Mouse (Mus musculus): ENCODE data around the gene Gm3336. TPM values are rescaled to one million over a fixed set of nuclear protein-coding genes. Genes with fewer than 3 reads are reported as not detected.
A peak's percentile ranks its signal among the peaks of the same experiment; 100 is the strongest.

Gene Gm3336
- polyA plus RNA-seq, 1 experiment from 2014 or later = not detected

DNA sequence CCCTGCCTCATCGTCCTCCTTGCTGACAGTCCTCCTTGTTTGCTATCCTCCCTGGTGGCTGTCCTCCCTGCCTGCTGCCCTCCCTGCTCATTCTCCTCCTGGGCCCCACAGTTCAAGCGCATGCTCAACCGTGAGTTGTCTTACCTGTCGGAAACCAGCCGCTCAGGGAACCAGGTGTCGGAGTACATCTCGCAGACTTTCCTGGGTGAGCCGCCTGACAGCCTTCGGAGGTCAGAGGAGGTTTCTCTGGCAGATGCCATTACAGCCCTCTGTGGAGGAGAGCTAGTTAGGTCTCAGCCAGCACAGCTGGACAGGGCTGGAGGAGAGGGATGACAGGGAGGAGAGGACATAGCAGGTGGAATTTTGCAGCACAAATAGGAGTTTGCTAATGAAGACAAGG lies 28.3 kb downstream of the Gm3336 start:
- no peak overlapping the region for H3K27ac ChIP-seq (replicated peaks; ENCODE audit: low read depth, low read length)
- H3K9ac ChIP-seq (replicated peaks; ENCODE audit: low read length) = no peak overlapping the region
- H3K36me3 ChIP-seq (replicated peaks; ENCODE audit: control insufficient read depth, insufficient read depth, low read depth, low read length) = no peaks in the 10 kb centered on the region
- H3K4me3 ChIP-seq (ENCODE audit: low read depth, low read length) = no peak overlapping the region
- H3K9me3 ChIP-seq (replicated peaks; ENCODE audit: control insufficient read depth, low read length) = no peaks in the 10 kb centered on the region
- WGBS = 64% methylated on average over 9 of the region's 9 CpGs
- H3K27me3 ChIP-seq (ENCODE audit: control insufficient read depth, insufficient read depth, low read length) = peaks cover 41% of the 10 kb centered on the region
- no peak for DNase-seq (ENCODE audit: low spot score)
- H3K4me1 ChIP-seq (ENCODE audit: control insufficient read depth, insufficient read depth, low read length) = peaks cover 9% of the 10 kb centered on the region
- ATAC-seq (replicated peaks; ENCODE audit: insufficient number of reproducible peaks, low FRiP score, low TSS enrichment, low read depth) = no peak
- no peak overlapping the region for H3K4me2 ChIP-seq (ENCODE audit: low read depth, low read length)

DNA sequence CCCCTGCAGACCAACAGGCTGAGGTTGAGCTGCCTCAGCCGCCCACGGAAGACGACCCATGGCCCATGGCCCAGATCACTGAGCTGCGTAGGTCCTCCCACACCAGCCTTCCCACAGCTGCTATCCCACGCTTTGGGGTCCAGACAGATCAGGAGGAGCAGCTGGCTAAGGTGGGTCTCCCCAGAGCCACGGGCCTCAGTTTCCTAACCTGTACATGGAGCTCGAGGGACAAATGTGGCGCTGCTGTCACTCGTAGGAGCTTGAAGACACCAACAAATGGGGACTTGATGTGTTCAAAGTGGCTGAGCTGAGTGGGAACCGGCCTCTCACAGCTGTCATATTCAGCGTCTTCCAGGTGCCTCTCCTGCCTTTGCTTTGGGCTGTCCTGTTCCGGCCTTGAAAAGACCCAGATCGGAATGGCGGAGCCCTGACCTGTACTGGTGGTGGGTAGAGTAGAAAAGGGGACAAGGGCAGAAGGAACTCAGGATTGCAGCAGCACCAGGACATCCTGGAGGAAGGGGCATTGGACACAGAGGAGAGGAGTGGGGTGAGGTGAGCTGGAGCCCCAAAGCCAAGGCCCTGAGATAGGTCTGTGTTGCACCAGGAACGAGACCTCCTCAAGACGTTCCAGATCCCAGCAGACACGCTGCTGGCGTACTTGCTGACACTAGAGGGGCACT lies 29.0 kb downstream of the Gm3336 start:
- Histone ChIP-seq H3K4me2 (ENCODE audit: low read depth, low read length) (no peak overlapping the region), H3K4me1 (ENCODE audit: control insufficient read depth, insufficient read depth, low read length) (peaks cover 9% of the 10 kb centered on the region), H3K27ac (replicated peaks; ENCODE audit: low read depth, low read length) (no peak overlapping the region), H3K4me3 (ENCODE audit: low read depth, low read length) (no peak overlapping the region), H3K9ac (replicated peaks; ENCODE audit: low read length) (no peak overlapping the region), H3K36me3 (replicated peaks; ENCODE audit: control insufficient read depth, insufficient read depth, low read depth, low read length) (no peaks in the 10 kb centered on the region), H3K9me3 (replicated peaks; ENCODE audit: control insufficient read depth, low read length) (no peaks in the 10 kb centered on the region), H3K27me3 (ENCODE audit: control insufficient read depth, insufficient read depth, low read length) (peaks cover 34% of the 10 kb centered on the region)
- DNase-seq (ENCODE audit: low spot score) (no peak), ATAC-seq (replicated peaks; ENCODE audit: insufficient number of reproducible peaks, low FRiP score, low TSS enrichment, low read depth) (no peak)
- 85% methylated on average over 18 of the region's 18 CpGs for WGBS

DNA sequence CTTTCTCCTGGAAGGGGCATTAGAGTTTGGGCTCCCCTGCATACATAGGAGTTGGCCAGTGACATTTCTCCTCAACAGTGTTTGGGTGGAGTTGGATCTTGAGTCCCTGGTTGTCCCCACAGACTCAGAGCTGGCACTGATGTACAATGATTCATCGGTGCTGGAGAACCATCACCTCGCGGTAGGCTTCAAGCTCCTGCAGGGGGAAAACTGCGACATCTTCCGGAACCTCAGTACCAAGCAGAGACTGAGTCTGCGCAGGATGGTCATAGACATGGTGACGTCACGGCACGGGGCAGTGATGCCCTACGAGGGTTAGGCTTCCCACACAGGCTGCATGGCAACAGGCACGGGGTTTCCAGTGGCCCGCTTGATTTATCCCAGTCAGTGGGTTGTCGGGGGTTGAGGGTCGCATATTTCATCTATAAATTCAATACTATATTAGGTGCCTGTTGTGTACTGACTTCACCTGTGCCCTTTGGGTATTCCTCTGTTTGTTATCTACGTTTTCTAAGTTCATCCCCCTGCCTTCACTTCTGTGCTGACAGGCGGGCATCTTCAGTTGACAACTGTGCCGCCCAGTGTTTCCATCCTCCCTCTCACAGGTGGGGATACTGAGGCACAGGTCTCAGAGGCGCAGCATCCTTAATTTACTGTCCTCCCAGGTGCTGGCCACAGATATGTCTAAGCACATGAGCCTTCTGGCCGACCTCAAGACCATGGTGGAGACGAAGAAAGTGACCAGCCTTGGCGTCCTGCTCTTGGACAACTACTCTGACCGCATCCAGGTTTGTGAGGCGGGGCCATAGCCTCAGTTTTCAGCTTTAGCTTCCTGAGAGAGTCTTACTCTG lies 30.1 kb downstream of the Gm3336 start:
- 84% methylated on average over 23 of the region's 23 CpGs for WGBS
- no peaks in the 10 kb centered on the region for H3K9me3 ChIP-seq (replicated peaks; ENCODE audit: control insufficient read depth, low read length)
- no peak overlapping the region for H3K4me3 ChIP-seq (ENCODE audit: low read depth, low read length)
- H3K4me2 ChIP-seq (ENCODE audit: low read depth, low read length) = no peak overlapping the region
- H3K4me1 ChIP-seq (ENCODE audit: control insufficient read depth, insufficient read depth, low read length) = peaks cover 5% of the 10 kb centered on the region
- no peak overlapping the region for H3K9ac ChIP-seq (replicated peaks; ENCODE audit: low read length)
- ATAC-seq (replicated peaks; ENCODE audit: insufficient number of reproducible peaks, low FRiP score, low TSS enrichment, low read depth) (no peak), DNase-seq (ENCODE audit: low spot score) (no peak)
- H3K27me3 ChIP-seq (ENCODE audit: control insufficient read depth, insufficient read depth, low read length) = peaks cover 24% of the 10 kb centered on the region
- H3K27ac ChIP-seq (replicated peaks; ENCODE audit: low read depth, low read length) = no peak overlapping the region
- H3K36me3 ChIP-seq (replicated peaks; ENCODE audit: control insufficient read depth, insufficient read depth, low read depth, low read length) = no peaks in the 10 kb centered on the region

DNA sequence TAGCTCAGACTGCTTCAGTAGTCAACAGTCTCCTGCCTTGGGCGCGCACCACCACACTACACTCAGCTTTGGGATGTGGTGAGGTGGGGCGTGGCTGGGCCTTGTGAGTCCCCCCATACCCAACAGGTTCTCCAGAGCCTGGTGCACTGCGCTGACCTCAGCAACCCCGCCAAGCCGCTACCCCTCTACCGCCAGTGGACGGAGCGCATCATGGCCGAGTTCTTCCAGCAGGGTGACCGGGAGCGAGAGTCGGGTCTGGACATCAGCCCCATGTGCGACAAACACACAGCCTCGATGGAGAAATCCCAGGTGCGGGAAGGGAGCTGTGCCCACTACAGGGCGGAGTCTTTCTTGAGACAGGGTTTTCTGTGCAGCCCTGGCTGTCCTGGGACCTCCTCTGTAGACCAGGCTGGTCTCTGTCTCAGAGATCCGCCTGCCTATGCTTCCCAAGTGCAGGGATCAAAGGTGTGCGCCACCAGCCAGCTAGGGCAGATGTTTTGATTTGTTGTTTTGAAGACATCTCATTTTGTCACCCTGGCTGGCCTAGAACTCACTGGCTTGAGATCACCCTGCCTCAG lies 30.8 kb downstream of the Gm3336 start:
- H3K4me1 ChIP-seq (ENCODE audit: control insufficient read depth, insufficient read depth, low read length) = peaks cover 3% of the 10 kb centered on the region
- H3K36me3 ChIP-seq (replicated peaks; ENCODE audit: control insufficient read depth, insufficient read depth, low read depth, low read length) = no peaks in the 10 kb centered on the region
- no peak for DNase-seq (ENCODE audit: low spot score)
- no peak for ATAC-seq (replicated peaks; ENCODE audit: insufficient number of reproducible peaks, low FRiP score, low TSS enrichment, low read depth)
- H3K9ac ChIP-seq (replicated peaks; ENCODE audit: low read length) = no peak overlapping the region
- WGBS = 78% methylated on average over 19 of the region's 19 CpGs
- no peaks in the 10 kb centered on the region for H3K9me3 ChIP-seq (replicated peaks; ENCODE audit: control insufficient read depth, low read length)
- H3K27ac ChIP-seq (replicated peaks; ENCODE audit: low read depth, low read length) = no peak overlapping the region
- H3K4me3 ChIP-seq (ENCODE audit: low read depth, low read length) = no peak overlapping the region
- H3K4me2 ChIP-seq (ENCODE audit: low read depth, low read length) = no peak overlapping the region
- H3K27me3 ChIP-seq (ENCODE audit: control insufficient read depth, insufficient read depth, low read length) = peaks cover 17% of the 10 kb centered on the region

DNA sequence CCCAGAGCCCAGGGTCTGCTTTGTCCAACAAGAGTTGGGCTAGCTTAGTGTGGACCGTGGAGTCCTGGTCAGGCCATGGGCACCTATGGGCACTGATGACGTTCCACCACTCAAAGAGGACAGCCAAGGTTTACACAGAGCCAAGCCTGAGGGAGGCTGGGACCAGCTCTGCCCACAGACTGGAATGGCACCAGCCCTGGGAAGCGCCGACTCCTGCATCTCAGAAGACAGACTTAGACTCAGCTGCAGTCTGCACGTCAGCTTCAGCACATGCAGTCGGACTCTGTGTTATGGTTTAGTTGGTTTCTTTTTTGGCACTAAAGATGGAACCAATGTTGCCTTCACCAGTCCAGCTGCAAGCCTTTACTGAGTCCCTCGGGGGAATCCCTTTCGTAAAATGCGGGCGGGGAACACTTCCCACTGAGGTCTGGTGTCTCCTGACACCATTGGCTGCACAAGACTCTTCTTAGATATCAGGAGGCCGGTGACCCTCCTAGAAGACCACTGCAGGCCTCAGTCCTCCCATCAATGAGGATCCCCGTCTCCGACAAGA lies 31.9 kb downstream of the Gm3336 start:
- Histone ChIP-seq H3K27ac (replicated peaks; ENCODE audit: low read depth, low read length) (no peak overlapping the region), H3K4me3 (ENCODE audit: low read depth, low read length) (no peak overlapping the region), H3K27me3 (ENCODE audit: control insufficient read depth, insufficient read depth, low read length) (peaks cover 9% of the 10 kb centered on the region), H3K9ac (replicated peaks; ENCODE audit: low read length) (no peak overlapping the region), H3K36me3 (replicated peaks; ENCODE audit: control insufficient read depth, insufficient read depth, low read depth, low read length) (no peaks in the 10 kb centered on the region), H3K4me2 (ENCODE audit: low read depth, low read length) (no peak overlapping the region), H3K4me1 (ENCODE audit: control insufficient read depth, insufficient read depth, low read length) (peaks cover 3% of the 10 kb centered on the region), H3K9me3 (replicated peaks; ENCODE audit: control insufficient read depth, low read length) (no peaks in the 10 kb centered on the region)
- DNase-seq (ENCODE audit: low spot score) (no peak), ATAC-seq (replicated peaks; ENCODE audit: insufficient number of reproducible peaks, low FRiP score, low TSS enrichment, low read depth) (no peak)
- WGBS = 80% methylated on average over 13 of the region's 13 CpGs

DNA sequence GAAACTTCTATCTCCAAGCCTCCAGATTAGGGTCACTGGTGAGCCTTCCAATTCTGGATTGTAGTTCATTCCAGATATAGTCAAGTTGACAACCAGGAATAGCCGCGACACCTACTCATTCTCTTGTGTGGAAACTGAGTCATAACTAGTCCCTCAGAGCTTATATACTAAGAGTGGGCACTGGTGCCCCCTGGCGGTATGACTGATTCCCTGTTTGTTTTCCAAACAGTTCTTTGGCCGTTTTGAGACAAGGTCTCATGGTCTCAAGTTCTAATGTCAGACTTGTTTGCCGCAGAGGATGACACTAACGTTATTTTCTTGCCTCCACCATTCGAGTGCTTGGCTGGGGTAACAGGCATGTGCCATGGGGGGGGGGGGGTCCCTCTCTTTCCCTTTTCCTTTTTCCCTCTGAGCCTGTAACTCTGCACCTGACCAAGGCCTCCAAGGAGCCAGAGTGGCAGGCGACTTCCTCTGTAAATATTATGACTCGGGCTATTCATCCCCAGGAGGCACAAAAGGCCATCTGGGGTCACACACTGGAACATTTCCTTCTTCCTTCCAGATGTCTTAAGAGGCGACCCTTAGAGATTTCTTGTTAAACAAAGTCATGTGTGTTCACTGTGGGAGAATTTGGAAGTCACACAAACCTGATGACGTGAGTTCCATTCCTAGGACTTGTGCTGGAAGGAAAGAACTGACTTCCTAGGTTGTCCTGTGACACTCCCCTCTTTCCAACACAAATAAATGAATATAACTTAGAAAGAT lies 33.8 kb downstream of the Gm3336 start:
- Histone ChIP-seq H3K9me3 (replicated peaks; ENCODE audit: control insufficient read depth, low read length) (no peaks in the 10 kb centered on the region), H3K4me3 (ENCODE audit: low read depth, low read length) (no peak overlapping the region), H3K9ac (replicated peaks; ENCODE audit: low read length) (no peak overlapping the region; the same call in 1 of the 2 replicates), H3K36me3 (replicated peaks; ENCODE audit: control insufficient read depth, insufficient read depth, low read depth, low read length) (no peaks in the 10 kb centered on the region), H3K27ac (replicated peaks; ENCODE audit: low read depth, low read length) (no peak overlapping the region), H3K4me2 (ENCODE audit: low read depth, low read length) (no peak overlapping the region), H3K27me3 (ENCODE audit: control insufficient read depth, insufficient read depth, low read length) (peaks cover under 1% of the 10 kb centered on the region; the same call in 1 of the 2 replicates), H3K4me1 (ENCODE audit: control insufficient read depth, insufficient read depth, low read length) (peaks cover 3% of the 10 kb centered on the region)
- ATAC-seq (replicated peaks; ENCODE audit: insufficient number of reproducible peaks, low FRiP score, low TSS enrichment, low read depth) = no peak
- DNase-seq (ENCODE audit: low spot score) = peak; percentile 83
- 20% methylated on average over 11 of the region's 11 CpGs for whole genome bisulfite sequencing

DNA sequence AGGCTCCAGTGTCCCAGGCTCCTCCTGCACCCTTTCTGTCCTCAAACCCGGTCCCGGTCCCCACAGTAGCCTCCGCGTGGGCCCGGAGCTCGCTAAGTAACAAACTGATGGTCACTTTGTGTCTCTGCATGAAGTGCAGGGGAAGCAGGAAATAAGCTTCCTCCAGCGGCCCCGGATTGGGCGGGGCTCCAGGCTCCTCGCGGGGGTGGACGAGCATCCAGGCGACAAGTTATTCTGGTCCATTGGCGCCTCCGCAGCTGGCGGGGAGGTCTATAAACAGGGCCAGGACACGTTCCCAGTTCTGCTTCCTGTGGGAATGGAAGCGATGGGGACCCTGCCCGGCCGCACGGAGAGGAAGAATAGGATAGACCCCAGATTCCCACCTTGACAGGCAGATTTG lies 34.8 kb downstream of the Gm3336 start:
- WGBS = 32% methylated on average over 21 of the region's 21 CpGs
- no peaks in the 10 kb centered on the region for H3K9me3 ChIP-seq (replicated peaks; ENCODE audit: control insufficient read depth, low read length)
- peaks cover 3% of the 10 kb centered on the region for H3K4me1 ChIP-seq (ENCODE audit: control insufficient read depth, insufficient read depth, low read length)
- no peaks in the 10 kb centered on the region for H3K36me3 ChIP-seq (replicated peaks; ENCODE audit: control insufficient read depth, insufficient read depth, low read depth, low read length)
- no peak overlapping the region for H3K4me3 ChIP-seq (ENCODE audit: low read depth, low read length)
- 0 out of 2 replicates have a peak overlapping the region, but pooled peaks have one; percentile 16 for H3K4me2 ChIP-seq (ENCODE audit: low read depth, low read length)
- DNase-seq (ENCODE audit: low spot score) (peak; percentile 31), ATAC-seq (replicated peaks; ENCODE audit: insufficient number of reproducible peaks, low FRiP score, low TSS enrichment, low read depth) (no peak)
- 0 out of 2 replicates have a peak overlapping the region, but pooled peaks have one; percentile 7 for H3K9ac ChIP-seq (replicated peaks; ENCODE audit: low read length)
- H3K27ac ChIP-seq (replicated peaks; ENCODE audit: low read depth, low read length) = no peak overlapping the region
- H3K27me3 ChIP-seq (ENCODE audit: control insufficient read depth, insufficient read depth, low read length) = no peaks in the 10 kb centered on the region
